Mouse (Mus musculus) E14TG2a.4 (cell line): ENCODE data around the gene Sap30.
A peak's percentile ranks its signal among the peaks of the same experiment; 100 is the strongest.

Experiments used
- H3K27me3 ChIP-seq: 2 replicates; pipeline ENCODE4 v1.6.1; 2014; ENCODE audit warnings: low read length, control low read depth; ENCODE audit not compliant: insufficient read depth
- H3K36me3 ChIP-seq: 2 replicates; pipeline ENCODE4 v1.6.1; 2014; ENCODE audit warnings: low read length, control low read depth; ENCODE audit not compliant: insufficient read depth
- H3K4me1 ChIP-seq: replicated peaks from 2 replicates; pipeline ENCODE4 v1.6.1; 2014; ENCODE audit warnings: low read depth, low read length, control low read depth
- H3K4me3 ChIP-seq: replicated peaks from 2 replicates; pipeline ENCODE4 v1.5.1; 2014; ENCODE audit warnings: mild to moderate bottlenecking, low read length
- H3K9me3 ChIP-seq: 2 replicates; pipeline ENCODE4 v1.6.1; 2014; ENCODE audit warnings: low read length, control low read depth
- CTCF ChIP-seq: conservative IDR thresholded peaks from 2 replicates; pipeline ENCODE4 v1.5.1; 2014; ENCODE audit warnings: low read length
- NANOG ChIP-seq: IDR thresholded peaks from 2 replicates; pipeline ENCODE4 v1.6.1; 2014; ENCODE audit warnings: borderline replicate concordance, low read length, mixed read lengths
- POU5F1 ChIP-seq: IDR thresholded peaks from 2 replicates; pipeline ENCODE4 v1.6.1; 2014; ENCODE audit warnings: low read length, borderline replicate concordance

Gene Sap30

DNA sequence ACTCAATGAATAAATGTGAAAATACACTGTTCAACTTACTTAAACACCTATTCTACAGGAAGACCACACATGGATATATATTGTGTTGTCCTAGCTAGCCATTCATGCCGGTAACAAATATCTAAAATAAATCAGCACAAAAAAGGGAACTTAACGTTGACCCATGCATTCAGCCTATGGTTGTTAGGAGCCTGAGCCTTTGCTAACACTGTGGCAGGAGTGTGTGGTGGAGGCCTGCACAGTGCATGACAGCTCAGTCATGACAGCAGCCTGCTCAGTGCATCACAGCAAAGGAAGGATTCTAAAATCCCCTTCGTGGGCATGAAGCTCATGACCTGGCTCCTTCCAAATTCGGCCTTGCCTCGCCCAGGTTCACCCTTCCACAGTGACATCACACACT, 46.1 kb downstream of the Sap30 start:
- Histone ChIP-seq H3K36me3 (no peaks in the 10 kb centered on the region), H3K27me3 (peaks cover 8% of the 10 kb centered on the region; the same call in 1 of the 2 replicates), H3K9me3 (no peaks in the 10 kb centered on the region), H3K4me1 (no peaks in the 10 kb centered on the region), H3K4me3 (no peak overlapping the region)
- no peak for TF ChIP-seq POU5F1
- no peak for TF ChIP-seq NANOG
- TF ChIP-seq CTCF: no peak

DNA sequence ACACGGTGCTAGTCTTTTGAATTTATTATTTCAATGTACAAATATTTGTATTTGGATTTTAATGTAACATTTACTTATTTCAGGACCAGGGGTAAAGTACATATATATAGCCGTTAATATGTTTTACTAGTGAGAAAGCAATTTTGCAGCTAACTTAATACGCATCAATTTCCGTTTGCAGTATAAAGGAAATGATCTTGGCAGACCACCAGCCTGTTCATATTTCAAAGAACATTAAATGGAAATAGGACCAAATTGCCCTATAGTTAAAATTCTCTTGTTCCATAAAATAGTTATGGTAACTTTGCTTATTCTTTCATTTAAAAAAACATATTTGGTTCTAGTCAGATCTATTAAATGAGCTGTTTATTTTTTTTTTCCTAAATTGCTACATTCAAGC, 46.5 kb downstream of the Sap30 start:
- no peak for TF ChIP-seq CTCF
- TF ChIP-seq POU5F1: no peak
- TF ChIP-seq NANOG: no peak
- H3K36me3 ChIP-seq: no peaks in the 10 kb centered on the region
- peaks cover 1% of the 10 kb centered on the region; the same call in 1 of the 2 replicates for H3K4me1 ChIP-seq
- H3K4me3 ChIP-seq: no peak overlapping the region
- no peaks in the 10 kb centered on the region for H3K9me3 ChIP-seq
- H3K27me3 ChIP-seq: peaks cover 8% of the 10 kb centered on the region; the same call in 1 of the 2 replicates

DNA sequence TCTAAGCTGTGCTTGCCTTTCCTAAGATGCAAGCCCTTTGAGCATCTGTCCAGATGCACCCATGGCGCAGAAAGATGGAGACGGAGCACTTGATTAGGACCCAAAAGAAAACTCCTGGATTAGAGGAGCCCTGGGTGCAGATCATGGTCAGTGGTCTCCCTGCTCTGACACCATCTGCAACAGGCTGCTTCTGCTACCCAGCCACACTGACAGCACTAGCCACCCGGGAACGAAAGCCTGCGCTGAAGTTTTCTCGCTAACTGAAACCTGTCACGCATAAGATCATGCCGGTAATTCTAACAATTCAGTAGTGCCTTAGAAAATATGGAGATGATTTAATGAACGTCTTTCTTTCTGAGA, 51.2 kb downstream of the Sap30 start:
- no peak for TF ChIP-seq NANOG
- no peak for TF ChIP-seq POU5F1
- TF ChIP-seq CTCF: no peak
- Histone ChIP-seq H3K4me3 (no peak overlapping the region), H3K4me1 (peaks cover 10% of the 10 kb centered on the region), H3K27me3 (0 out of 2 replicates have a peak, but pooled peaks cover 4% of the 10 kb centered on the region), H3K36me3 (no peaks in the 10 kb centered on the region), H3K9me3 (no peaks in the 10 kb centered on the region)

DNA sequence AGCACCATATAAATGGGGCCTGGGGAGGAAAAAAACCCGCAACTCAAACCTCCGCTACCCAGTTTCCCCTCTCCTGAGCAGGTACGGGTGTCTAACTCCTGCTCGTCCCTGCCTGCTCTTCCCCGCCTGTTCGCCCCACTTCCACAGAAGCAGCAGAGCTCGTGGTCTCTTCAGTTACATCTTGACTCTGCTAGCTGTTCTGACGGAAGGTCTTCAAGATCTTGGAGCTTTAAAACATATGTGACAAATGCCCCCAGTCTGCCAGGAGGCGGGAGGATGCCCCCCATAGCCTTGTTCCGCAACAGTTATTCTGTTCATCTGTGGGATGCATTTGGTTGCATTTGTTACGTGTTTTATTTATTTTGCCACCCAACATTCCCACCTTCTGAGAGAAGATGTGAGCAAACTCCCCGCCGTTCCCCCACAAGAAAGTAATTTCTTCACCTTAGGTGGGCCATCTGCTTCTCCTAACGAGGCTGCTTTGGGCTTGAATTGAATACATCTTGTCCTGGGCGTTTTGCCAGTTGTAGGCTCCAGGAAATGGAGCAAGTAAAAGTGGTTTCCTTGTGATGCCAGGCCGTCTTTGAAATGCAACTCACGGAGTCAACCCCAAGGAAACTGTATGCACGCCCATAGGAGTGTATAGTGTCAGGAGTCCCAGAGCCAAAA, 51.8 kb downstream of the Sap30 start:
- H3K4me1 ChIP-seq: peaks cover 10% of the 10 kb centered on the region
- H3K36me3 ChIP-seq: no peaks in the 10 kb centered on the region
- 0 out of 2 replicates have a peak, but pooled peaks cover 4% of the 10 kb centered on the region for H3K27me3 ChIP-seq
- H3K4me3 ChIP-seq: 0 out of 2 replicates have a peak overlapping the region, but pooled peaks have one; percentile 17
- no peak for TF ChIP-seq NANOG
- no peak for TF ChIP-seq CTCF
- no peak for TF ChIP-seq POU5F1
- H3K9me3 ChIP-seq: no peaks in the 10 kb centered on the region

DNA sequence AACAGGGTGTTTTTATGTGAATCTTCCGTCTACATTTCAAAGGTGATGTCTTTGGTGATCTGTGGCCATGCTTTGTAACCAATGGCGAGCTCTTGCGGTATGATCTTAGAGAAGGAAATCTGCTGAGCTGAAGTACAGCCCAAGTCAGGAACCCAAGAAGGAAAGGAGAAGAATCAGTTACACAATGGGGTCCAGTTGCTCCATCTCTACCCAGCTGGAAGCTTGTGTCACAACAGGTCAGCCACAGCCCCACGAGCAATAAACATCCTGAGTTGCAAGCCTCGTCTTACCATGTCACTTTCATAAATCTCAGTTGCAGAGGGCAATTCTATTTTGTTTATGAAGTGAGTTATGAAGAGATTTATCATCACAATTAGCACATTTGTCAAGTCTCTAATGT, 54.9 kb downstream of the Sap30 start:
- TF ChIP-seq CTCF (no peak), NANOG (no peak), POU5F1 (no peak)
- Histone ChIP-seq H3K4me1 (peaks cover 10% of the 10 kb centered on the region), H3K4me3 (no peak overlapping the region), H3K9me3 (peaks cover 2% of the 10 kb centered on the region; the same call in 1 of the 2 replicates), H3K36me3 (no peaks in the 10 kb centered on the region), H3K27me3 (0 out of 2 replicates have a peak, but pooled peaks cover 2% of the 10 kb centered on the region)
